Mouse (Mus musculus) brain, embryonic 18.5 days (tissue): ENCODE results near the gene Slc10a1.

Experiments used
- DNase-seq: peaks from one replicate; pipeline ENCODE4 v3.0.0-alpha.2; 2012; ENCODE audit warnings: low read depth, low spot score

Gene Slc10a1

GRCm38 (mm10) chr12:80968605-80969004, at the start of gene Slc10a1:
Gene Slc10a1 (minus strand): TSS chr12:80968705.
- DNase-seq = no peak

DNA sequence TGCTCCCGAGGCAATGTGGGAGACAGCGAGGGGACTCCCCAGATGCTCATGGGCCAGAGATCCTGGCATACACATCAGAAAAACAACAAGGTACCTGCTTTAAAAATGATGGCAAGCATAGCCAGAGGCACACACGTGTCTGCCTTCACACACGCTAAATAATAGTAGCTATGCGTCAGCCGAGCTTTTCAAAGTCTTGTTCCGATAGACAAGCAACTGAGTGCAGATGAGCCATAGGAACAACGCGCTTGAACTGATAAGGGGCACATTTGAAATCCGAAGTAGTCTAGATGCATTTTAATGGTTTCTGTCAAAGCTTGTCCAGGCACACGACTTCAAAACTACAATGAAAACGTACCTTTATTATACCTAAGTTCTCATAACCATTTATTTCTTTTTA, 49.1 kb upstream of the Slc10a1 start:
- no peak for DNase-seq

GRCm38 (mm10) chr12:81013496-81013895, 45.0 kb upstream of the Slc10a1 start:
- no peak for DNase-seq

GRCm38 (mm10) chr12:81011994-81012393, 43.5 kb upstream of the Slc10a1 start:
- DNase-seq = no peak

DNA sequence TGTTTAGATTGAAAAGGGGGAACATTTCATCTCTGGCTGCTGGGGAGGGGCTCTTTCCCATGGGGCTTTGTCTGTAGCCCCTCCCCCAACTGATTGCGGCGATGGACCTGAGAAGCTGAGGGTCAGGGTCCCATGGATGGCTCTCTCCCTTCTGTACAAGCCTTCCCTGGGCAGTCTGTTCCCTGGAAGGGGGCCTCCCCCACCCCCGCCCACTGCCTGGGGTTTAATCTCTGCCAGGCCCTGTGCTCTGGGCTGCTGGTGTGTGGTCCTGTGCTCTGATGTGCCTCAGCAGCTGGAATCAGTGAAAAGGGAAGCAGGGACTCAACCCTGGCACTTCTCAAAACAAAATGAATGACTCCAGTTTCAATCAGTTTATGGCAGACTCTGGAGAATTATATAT, 41.3 kb upstream of the Slc10a1 start:
- DNase-seq = no peak

GRCm38 (mm10) chr12:81002841-81003635, 34.5 kb upstream of the Slc10a1 start:
- no peak for DNase-seq

- no peak for DNase-seq
Observed at GRCm38 (mm10) chr12:81000924-81001323, 32.4 kb upstream of the Slc10a1 start.

DNA sequence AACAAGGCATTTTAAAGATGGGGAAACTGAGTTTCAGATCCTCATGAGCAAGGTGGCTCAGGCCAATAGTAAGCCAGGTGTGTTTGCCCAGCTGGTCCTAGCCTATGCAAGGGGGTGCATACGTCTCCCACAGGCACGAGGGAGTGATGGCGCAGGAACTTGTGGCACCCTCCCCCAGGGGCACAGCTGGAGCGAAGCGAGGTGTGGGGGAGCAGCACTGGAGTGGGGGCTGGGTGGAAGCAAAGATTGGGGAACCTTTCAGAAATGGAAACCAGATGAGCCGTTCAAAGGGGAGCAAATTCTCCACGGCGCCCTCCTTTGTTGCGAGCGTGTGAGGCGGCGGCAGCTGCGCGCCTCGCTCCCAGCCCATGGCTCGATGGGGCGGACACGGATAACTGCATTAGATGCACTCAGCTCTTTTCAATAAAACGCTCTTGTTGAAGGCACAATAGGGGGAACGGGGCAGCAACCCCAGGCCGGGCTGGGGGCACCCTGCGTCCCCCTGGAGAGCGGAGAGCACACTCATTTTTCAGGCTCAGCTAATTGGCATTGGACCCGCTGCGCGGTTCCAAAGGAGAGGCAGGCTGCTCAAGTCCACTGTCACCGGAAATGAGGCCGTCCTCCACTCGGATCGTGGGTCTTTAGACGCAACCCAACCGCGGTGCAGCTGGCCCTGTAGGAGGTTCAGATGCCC, 30.2 kb upstream of the Slc10a1 start:
- DNase-seq = no peak

DNA sequence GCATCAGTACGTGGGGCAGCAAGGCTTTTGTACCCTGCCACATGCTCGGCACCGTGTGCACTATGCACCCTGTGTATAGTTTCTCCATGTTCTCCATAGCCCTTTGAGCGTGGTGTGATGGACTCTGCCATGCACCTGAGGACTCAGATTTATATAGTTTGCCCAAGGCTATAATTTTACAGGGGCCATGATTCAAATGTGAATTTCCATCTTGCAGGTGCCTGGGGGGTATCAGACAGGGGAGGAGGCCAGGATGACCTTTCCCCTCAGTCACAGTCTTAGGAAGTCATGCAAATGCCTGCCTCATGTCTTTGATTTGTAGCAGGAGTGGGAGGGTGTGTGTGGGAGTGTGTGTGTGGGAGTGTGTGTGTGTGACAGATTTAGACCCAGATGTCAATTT, 29.1 kb upstream of the Slc10a1 start:
- DNase-seq = no peak

GRCm38 (mm10) chr12:80995326-80995725, 26.8 kb upstream of the Slc10a1 start:
- DNase-seq = no peak

DNA sequence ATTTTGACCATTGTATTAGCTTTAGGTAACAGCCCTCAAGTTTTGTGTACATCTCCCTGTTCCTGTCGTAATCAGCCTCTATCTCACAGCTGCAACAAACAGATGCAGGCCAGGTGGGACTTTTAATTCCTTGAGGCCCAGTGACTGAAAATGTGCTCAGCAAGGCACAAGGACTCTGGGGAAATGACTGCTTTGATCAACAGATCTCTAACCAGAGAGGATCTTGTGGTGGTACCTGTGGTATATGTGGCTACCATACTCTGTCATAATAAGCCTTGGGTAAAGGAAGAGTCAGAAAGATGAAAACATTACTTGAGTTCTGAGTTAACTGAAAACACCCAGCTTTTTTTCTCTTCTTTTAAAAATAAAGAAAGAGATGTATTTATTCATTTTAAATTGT, 25.3 kb upstream of the Slc10a1 start:
- DNase-seq = no peak

- no peak for DNase-seq
Observed at GRCm38 (mm10) chr12:80992540-80993122, 24.1 kb upstream of the Slc10a1 start.

GRCm38 (mm10) chr12:80991806-80992205, 23.3 kb upstream of the Slc10a1 start:
- DNase-seq = no peak

DNA sequence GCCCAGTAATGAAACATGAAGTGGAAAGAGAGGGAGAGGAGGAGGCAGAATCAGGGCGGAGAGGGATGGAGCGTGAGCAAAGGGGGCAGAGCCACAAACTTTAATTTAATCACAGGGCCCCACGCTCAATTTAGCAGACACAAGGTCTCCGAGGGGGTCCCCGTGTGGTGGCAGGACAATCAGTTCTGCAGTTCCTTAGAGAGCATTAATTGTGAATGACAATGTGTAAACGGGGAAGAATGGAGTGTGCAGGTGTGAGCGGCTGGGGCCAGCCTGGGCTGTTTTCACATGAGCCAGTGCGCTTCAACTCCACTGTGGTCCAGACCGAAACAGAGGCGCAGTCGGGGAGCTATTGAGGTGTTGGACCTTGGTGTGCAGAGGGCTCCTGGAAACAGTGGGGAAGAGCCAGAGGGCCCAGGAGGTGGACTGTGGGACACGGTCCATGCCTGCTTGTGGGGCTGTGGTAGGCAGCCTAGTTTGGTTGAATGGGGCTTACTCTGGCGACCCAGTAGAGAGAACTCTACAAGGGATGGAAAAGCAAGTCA, 22.5 kb upstream of the Slc10a1 start:
- DNase-seq = no peak

DNA sequence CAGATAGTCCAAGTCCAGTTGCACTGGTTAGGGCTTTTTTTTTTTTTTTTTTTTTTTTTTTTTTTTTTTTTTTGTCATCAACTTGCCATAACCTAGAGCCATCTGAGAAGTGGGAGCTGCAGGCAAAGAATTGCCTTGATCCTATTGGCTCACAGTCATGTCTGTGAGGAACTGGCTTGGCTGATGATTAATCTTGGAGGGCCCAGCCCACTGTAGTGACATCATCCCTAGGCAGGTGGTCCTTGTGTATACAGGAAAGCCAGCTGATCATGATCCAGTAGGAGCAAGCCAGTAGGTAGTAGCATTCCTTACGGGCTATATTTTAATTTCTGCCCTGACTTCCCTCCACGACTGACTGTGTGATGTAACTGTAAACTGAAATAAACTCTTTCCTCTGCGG, 19.8 kb upstream of the Slc10a1 start:
- DNase-seq = no peak

GRCm38 (mm10) chr12:80986628-80987027, 18.1 kb upstream of the Slc10a1 start:
- no peak for DNase-seq

- no peak for DNase-seq
Observed at GRCm38 (mm10) chr12:80983695-80984094, 15.2 kb upstream of the Slc10a1 start.

GRCm38 (mm10) chr12:80982326-80982725, 13.8 kb upstream of the Slc10a1 start:
- peak; percentile 20 for DNase-seq

DNA sequence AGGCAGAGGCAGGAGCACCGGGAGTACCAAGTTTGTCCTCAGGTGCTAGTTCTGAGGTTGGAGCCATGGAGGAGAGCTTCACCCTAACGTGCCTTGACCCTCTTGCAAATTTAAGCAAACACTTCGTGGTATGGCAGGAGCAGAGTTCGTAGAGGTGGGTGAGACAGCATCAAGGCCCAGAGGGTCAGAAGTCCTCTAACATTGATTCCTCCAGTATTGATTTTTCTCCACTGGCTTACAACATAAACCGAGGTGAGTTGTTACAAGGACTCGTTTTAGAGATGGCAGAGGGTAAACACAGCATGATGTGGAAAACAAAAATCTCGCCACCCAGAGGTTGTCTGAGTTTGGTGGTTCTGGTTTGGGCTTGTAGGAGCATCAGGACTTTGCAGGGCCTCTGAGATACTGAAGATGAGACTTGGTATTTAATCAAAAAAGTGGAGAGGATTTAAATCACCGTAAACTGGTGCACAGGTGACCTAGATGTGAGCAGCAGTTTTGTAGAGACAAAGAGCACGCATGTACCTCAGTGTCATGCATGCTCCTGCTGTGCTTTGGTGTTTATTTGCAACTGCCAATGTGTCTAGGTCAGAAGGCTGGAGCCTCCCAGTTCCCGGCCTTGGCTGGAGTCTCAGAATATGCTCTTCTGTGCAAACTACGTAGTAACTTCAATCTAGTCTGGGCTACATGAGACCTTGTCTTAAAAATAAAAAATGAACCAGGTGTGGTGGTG, 7.6 kb upstream of the Slc10a1 start:
- DNase-seq = no peak

DNA sequence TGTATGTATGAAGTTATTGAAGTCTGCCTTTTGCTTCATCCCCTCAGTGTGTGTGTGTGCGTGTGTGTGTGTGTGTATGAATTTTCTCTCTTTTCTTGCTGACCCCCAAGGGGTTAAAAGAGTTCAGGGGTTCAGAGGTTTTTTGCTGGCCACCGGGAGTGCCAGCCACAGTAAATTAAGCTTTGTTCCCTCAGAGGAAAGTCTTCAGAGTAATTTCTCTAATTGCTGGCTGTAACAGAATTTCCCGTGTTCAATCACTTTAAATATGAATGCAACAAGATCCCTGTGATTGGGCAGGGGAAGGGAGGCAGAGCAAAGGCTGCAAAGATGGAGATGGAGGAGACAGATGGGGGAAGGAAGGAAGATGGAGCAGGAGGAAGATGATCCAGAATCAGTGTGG, 3.3 kb upstream of the Slc10a1 start:
- DNase-seq = no peak

- no peak for DNase-seq
Observed at GRCm38 (mm10) chr12:80970181-80970705, 1.7 kb upstream of the Slc10a1 start.

DNA sequence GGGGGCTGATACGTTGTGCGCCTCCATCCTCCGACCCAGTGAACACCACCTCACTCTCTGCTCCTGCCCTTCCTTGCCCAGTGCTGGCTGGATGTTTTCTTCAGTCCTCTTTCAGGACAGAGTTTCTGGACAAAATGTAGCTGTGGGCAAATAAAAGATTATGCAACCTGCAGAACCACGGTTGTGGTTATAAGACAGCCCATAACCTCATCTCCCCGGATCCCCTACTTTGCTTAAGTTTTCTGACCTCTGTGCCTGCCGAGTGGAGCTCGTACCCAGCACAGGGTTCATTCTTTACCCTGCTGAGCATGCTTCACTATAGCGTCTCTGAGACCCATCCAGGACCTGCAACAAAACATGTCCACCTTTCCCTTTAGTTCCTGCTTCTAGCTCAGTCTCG, 587 bp downstream of the Slc10a1 start:
- no peak for DNase-seq
